Mouse (Mus musculus): ENCODE data around the gene Mst1.

The Mst1 gene

DNA sequence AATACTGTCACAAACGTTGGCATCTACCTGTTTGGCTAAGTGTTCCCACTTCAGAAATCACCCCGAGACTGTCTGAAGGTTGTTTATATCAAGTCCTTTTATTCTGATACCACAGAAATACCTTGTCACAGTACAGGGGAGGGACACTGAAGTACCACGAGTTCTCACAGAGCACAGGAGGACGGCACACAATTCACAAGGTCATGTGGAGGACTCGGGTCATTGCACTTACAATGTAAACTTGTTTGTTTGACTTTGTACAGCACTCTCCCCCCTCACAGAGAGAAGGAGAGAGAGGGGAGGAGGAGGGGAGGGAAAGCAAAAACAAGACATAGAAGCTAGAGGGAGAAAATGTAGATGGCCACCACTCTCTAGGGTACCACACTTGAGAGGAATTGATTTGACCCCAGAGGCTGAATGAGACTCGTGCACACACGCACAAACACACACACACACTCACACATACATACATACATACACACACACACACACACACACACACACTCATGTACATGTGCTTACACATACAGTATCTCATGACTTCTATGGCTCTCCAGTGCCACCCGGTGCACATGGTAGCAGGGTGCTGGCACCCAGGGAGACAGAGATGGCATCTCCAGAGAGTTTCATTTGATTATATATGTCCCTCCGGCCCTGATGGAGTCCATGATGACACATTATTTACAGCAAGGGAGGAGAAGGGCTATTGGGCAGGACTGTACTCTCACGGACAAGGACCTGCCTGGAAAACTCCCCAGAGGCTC lies 15.9 kb downstream of the Mst1 start:
- no peak for DNase-seq (ENCODE audit: low read depth)

DNA sequence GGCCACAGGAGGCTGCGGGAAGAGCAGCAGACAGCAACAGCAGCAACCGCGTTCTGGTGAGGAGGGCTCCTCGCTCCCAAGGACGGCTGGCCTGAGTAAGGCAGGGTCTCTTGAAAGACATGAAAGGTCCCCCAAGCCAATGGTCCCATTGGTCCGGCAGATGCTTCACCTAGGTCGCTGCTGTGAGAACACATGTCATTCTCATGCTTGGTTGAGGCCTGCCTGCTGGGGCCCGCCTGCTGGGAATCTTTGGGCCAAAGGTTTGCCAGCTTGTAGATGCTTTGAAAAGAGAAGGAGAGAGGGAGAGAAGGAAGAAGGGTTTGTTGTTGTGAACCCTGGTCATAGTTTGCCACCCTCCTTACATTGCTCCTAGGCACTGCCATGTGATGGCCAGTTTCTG lies 19.4 kb downstream of the Mst1 start:
- DNase-seq (ENCODE audit: low read depth), result no peak

DNA sequence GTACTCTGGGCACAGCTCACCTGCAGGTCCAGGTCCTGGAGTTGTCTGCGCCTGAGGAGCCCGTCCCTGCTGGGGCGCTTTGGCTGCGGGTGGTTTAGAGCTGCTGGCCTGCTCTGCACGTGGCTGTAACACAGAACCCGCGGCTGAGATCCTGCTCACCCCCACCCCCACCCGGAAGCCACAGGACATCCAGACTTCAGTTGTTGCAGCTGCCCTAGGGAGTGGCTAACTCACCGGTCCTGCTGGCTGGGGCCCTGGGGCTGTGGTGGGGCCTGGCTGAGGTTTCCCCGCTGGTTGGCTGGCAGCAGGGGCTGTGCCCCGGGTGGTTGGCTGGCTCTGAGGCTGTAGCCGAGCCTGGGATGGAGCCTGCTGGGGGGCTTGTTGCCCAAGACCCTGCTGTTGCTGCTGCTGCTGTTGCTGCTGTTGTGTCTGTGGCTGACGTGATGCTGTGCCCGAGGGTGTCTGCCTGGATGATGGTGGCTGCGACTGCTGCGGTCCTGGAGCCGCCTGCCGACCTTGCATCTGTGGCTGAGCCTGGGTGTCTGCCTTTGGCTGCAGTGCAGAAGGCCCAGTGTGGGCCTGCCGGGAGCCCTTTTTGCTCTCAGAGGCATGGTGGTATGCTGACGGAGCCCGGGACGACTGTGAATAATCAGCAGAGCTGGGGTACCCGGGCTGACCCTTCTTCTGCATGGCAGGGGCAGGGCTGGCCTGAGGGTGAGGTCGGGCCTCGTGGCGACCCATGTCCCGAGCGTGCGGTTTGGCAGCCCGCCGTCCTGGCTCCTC lies 24.7 kb downstream of the Mst1 start:
- peak; percentile 37 for DNase-seq (ENCODE audit: low read depth)

DNA sequence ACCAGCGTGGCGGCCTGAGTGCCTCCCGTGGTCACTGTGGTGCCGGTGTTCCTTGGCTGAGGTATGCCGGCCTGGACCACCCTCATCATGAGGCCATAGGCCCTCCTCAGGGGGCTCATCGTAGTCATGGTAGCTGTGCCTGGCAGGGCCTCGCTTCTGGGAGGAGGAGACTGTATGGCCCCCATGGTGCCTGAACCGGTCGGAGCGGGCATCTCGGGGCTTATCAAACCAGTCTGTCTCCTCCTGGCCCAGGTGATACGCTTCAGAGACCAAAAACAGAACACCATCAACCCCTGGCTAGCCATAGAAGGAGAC lies 25.3 kb downstream of the Mst1 start:
- DNase-seq (ENCODE audit: low read depth), result no peak

DNA sequence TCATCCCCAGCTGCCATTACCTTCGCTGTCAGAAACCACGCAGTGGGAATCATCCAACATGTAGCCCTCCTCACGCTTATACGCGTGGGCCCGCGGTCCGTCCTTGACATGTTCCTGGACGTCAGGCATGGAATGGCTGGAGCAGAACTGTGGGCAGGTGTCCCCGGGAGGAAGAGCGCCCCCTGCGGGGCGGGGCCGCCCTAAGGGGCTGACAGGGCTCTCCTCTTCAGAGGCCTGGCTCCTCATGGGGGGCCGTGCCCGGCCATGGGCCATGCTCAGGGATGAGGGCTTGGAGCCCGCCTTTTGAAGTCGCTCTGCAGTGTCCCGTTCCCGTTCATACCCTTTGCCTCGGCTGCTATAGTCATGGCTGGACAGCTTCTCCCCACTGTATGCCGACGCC lies 25.9 kb downstream of the Mst1 start:
- DNase-seq (ENCODE audit: low read depth), result no peak

DNA sequence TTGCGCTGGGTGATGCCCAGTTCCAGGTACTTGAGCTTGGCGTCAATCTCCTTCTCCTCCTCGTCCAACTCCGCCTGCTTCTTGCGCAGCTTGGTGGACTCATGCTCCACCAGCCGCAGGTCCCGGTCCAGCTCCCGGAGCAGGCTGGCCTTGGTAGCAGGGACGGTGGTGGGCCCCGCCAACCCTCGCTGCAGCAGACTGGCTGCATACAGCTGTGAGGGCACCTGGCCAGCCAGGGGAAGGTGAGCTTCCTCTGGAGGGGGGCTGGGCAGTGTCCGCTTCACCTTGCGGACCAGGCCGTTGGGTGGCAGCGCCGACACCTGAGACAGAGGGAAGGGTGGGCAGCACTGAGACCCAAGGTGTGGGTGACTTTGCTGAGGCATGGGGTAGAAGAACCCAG lies 27.6 kb downstream of the Mst1 start:
- no peak for DNase-seq (ENCODE audit: low read depth)

DNA sequence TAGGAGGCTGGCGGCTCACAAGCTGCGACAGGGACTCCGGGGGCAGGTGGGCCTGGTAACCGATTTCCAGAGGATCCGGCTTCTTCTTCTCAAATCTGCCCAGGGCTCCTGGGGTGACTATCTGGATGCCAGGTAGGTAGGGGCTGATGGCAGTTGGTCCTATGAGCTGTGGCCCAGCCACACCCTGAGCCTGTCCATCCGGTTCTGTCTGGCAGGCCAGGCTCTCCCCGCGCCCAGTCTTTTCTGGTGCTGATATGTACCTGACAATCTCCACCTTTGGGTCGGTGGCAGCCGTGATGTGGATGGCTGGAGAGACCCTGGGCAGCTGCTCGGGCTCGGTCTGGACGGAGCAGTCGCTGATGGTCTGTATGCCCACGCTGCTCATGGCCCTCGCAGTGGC lies 29.9 kb downstream of the Mst1 start:
- DNase-seq (ENCODE audit: low read depth), result no peak

DNA sequence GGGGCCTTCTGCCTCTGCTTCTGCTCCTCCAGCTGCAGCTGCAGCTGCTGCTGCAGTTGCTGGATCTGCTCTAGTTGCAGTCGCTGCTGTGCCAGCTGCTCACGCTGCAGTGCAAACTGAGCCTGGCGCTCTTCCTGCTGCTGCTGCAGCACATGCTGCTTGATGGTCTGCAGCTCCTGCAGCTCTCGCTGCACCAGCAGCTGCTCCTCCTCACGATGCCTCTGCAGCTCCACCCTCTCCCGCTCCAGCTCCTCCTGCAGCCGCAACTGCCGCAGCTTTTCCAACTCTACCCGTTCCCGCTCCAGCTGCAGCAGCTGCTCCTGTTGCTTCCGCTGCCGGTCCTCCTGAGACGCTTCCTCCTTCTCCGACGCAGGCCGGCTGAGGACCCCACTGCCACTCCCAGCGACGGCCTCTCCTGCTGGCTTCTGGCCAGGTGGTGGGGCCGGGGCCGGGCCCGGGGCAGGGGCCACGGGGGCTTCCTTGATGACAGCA lies 30.9 kb downstream of the Mst1 start:
- DNase-seq (ENCODE audit: low read depth), result peak; percentile 46

DNA sequence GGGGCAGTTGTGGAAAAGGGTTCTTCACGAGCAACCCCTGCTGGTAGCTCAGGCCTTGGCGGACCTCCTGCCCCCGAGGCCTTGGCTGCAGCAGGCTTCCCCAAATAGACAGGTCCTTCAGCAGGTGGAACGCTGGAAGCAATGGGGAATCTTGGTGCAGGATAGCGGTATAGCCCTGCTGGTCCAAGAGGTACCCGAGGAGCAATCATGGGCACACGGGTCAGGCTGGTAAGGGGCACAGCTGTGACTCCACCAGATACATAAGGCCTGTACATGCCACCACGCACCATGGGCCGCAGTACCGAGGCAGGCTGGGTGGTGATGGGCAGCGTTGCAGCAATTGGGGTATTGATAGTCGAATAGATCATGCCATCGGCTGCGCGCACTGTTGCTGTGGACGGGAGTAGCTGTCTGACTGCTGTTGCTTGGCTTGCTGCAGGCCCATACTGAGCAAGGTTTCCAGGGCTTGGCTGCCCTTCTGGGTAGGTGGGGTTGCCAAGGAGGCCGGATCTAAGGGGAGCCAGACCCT lies 31.4 kb downstream of the Mst1 start:
- peak; percentile 35 for DNase-seq (ENCODE audit: low read depth)

DNA sequence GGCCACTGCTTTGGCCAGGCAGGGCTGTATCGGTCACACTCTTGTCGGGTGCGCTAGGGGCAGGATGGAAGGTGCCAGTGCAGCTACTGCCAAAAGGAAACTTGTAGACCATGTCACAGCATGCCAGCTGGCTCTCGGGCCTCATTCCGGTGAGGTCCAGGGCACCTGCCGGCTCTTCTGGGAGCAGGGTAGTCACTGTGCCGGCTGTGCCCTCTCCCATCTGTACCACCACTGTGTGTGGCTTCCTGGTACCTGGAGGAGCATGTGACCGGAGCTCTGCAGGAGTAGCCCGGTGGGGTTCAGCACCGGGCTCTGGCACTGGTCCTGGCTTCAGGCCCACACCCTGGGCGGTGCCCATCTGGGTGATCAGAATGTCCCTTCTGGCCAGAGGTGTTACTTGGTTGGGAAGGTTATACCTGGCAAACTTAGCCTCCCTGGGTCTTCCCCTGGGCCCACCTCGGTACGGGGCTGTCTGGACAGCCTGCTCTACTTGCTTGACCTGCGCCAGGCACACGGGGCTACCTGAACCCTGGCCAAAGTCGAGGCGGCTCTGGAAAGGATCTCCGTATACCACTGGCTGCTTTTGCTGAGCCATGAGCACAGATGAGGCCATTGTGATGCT lies 32.6 kb downstream of the Mst1 start:
- no peak for DNase-seq (ENCODE audit: low read depth)

DNA sequence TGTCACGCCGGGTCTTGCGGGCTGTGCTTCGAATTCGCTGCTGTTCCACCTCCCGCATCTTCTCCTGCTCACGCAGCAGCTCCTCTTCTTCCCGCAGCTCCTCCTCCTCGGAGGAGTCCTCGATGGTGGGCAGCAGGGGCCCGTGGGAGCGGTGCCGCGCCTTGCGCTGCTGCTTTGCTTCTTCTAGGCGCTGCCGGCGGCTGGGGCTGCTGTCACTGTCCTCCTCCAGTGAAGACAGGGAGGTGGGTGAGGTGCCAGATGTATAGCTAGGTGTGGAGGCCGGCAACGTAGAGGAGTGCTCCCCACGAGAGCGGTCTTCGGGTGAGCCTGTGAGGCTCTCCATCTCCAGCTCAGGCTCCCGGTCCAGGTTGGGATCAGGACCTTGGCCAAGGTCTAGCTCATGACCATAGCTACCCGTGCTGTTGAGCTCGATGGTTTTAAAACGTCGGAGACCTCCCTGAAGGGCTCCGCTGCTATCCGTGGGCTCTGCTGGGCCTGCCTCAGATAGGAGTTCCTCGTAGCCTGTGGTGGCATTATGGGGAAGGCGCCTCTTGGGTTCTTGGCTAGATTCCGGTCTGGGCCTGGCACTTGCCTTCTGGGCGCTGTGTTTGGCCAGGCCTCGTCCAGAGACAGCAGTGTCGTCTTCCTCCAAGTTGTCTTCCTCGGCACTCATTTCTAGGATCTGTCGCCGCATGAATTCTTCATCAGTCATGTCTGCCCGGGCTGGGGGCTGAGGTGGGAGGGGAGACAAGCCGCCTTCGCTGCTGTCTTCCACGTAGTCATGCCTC lies 35.2 kb downstream of the Mst1 start:
- DNase-seq (ENCODE audit: low read depth), result no peak

DNA sequence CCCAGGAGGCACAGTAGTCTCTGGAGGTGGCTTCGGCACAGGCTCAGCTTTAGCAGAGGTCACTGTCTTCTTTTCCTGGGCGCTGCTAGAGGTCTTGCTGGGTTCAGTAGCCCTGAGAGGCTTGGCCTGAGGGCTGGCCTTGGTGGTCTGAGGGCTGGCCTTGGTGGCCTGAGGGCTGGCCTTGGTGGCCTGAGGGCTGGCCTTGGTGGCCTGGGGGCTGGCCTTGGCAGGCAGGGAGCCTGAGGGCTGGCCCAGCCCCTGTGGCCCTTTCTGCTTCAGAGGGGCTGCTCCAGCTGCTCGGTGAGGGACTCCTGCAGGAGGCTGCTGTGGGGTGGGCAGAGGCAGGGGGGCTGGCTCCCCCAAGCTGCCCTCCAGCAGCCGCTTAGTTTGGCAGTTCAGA lies 36.9 kb downstream of the Mst1 start:
- no peak for DNase-seq (ENCODE audit: low read depth)

DNA sequence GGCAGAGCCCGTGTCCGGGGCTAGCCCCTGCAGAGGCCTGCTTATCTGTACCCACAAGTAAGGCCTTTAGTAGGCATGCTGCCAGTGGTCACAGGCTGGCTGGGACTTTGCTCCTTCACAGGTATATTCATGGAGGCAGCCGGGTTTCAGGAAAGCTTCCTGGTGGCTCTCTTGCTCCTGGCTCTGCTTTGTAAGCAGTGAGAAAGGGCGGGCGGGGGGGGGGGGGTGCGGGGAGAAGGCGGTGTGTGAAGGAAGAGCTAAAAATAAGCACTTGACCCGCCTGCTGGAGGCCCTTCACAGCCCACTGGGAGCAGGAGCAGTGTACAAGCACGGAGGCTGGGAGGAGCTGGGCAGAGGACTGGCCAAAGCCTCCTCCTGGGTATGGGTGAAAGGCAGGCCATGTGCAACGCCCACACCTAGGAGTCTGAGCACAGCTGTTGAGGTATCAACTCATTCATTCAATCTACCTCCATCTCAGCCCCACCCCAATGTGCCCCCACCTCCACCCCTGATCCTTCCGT lies 39.7 kb downstream of the Mst1 start:
- DNase-seq (ENCODE audit: low read depth), result no peak

DNA sequence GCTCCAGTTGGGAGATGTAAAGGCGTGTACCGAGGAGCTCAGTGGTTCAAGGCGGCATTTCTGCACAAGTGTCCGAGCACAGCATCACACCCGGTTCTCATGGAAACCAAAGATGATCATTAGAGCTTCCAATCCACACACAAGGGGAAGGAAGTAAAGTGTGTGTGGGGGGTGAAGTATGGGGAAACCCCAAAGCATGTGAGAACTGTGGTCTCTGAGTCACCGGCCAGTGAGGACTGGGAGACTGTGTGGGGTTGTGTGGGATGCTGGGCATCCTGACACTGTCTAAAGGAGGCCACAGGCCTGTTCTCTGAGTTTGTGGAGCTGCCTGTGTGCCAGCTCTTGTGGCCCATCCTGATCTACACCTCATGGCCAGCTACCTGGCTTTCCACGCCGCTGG lies 40.4 kb downstream of the Mst1 start:
- no peak for DNase-seq (ENCODE audit: low read depth)

DNA sequence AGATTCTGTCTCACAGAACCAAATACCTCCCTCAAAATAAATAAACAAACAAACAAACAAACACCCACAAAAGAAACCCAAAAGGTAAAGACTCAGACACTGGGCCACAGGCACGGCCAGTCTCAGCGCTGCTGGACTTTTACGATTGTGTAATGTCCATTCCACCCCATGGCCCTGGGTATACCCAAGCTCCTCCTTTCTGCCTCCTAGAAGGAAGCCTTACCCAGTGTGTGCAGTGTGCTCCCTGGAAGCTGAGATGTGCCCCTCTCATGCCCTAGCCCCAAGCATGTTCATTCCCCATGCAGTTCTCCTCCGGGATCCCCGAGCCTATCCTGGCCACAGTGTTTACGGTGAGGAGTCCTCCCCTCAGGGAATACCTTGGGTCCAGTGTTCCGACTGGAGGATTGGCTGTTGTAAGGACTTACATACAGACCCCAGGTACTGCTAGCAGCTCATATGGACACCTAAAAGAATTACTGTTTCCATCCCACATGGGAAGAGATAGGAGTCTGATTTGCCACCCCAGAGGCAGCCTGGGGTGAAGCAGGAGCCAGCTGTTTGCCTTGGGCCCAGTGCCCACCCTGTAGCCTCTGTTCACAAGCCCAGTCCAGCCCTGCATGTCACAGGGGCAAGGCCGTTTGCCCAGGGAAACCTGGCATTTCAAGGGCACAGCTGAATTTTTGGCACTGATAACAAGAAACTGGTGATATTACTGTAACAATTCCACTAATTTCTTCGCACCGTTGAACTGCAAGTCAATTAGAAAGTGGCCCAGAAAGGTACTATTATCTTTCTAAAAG lies 41.1 kb downstream of the Mst1 start:
- no peak for DNase-seq (ENCODE audit: low read depth)

DNA sequence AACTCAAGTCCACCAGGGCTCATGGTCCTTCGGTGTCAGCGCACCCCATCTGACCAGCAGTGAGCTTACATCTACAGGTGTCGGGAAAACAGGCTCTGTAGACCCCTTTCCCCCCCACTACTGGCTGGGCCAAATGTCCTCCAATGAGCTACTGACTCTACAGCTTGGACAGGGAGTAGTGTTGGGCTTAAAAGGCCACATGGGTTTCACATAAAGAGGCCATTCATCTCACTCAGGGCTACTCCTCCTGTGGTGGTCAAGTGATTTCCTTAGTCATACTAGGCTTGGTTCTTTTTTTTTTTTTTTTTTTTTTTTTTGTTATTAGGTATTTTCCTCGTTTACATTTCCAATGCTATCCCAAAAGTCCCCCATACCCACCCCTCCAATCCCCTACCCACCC lies 43.7 kb downstream of the Mst1 start:
- DNase-seq (ENCODE audit: low read depth), result no peak

DNA sequence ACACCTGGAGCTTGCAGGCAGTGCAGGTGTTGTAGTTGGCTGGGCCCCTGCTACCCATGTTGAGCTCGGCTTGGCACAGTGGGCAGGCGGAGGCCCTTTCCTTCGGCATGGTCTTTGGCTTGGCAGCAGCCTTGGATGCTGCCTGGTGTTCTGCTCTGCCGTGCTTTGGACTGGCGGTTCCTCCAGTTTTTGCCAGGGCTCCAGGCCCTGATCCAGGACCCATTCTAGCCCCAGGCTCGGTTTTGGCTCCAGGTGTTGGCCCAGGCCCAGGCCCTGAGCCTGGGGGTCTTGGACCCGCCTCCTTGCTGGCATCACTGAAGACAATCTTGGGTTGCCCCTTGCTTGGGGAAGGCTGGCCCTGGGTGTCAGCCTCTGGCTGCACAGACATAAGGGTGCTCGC lies 45.5 kb downstream of the Mst1 start:
- no peak for DNase-seq (ENCODE audit: low read depth)

DNA sequence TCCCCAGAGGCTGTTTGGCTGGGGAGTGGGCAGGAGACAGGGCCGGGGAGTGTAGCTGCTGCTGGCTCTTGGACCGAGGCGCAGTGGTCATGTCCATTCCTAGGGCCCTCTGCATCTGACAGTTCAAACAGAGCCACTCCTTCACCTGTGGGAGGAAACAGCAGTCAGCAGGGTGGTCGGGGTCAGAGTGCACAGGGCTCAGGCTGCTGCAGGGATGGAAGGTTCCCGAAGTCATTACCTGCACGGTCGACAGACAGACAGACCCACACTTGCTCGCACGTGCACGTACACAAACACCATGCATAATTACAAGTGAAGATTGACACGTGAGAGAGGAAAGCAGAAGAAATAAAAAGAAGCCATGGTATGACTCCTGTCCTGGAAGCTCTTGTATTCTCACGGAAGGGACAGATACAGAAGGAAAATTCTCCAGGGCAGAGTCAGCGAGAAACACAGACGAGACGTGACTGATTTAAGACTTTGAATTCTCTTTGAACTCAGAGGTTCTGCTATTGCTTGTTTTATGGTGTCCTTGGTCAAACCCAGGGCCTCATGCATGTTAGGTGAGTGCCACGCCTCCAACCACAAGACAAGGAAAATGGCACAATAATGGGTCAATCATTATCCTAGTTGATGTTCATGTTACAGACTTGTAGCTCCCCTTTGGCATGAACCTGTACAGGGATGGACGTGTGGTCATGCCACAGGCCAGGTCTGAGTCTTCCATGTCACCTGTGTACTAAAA lies 46.4 kb downstream of the Mst1 start:
- DNase-seq (ENCODE audit: low read depth), result no peak

DNA sequence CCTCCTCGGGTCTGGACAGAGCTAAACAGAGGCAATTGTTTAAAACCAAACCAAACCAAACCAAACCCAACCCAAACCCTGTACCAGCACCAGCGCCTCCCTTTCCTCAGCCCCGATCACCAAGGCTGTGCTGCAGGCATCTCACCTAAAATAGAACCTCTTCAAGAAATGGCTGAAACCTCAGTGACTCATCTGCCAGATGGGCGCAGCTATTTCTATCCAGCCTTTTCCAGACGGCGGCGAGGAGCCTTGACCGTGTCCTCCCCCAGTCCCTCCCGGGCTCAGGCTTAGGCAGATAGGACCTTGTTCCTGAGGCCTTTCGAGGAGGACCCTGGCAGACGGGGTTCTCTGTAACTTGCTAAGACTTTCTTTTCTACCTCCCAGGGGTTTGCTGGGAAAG lies 48.0 kb downstream of the Mst1 start:
- no peak for DNase-seq (ENCODE audit: low read depth)
